Mouse (Mus musculus): ENCODE results near the gene Vmo1.

- no peak for TF ChIP-seq POLR2A (IDR thresholded peaks at IDR 0.05; ENCODE audit: borderline replicate concordance, control insufficient read depth, low read depth, low read length)
- TF ChIP-seq CTCF (IDR thresholded peaks at IDR 0.05; ENCODE audit: control insufficient read depth, insufficient read depth, low read length), result no peak
Measured at GRCm38 (mm10) chr11:70511825-70512224, 2.6 kb downstream of the Vmo1 start.
